Mouse (Mus musculus) hindbrain, embryonic 15.5 days (tissue): ENCODE data around the gene Gm15557. TPM values are rescaled to one million over a fixed set of nuclear protein-coding genes. Genes with fewer than 3 reads are reported as not detected.

Experiments
- polyA plus RNA-seq: library from polyadenylated mRNA; unstranded; fragments of >200 nt; fragmentation: Nextera tagmentation; extraction: Ambion mirVana; gene quantifications from 2 replicates; pipeline ENCODE4 v1.2.1, GENCODE M21; 2015

Gene Gm15557
- polyA plus RNA-seq, 1 experiment from 2014 or later = not detected

Other genes starting within 250 kb of the Gm15557 start
- 162 and 164 TPM in 2 replicates for gene Trpc4ap, start 248.3 kb upstream of the Gm15557 start, polyA plus RNA-seq
- gene Edem2, start 211.3 kb upstream of the Gm15557 start, polyA plus RNA-seq = 39.9 and 42.4 TPM in 2 replicates
- not detected in 2 replicates for gene Gm17581, start 204.9 kb upstream of the Gm15557 start, polyA plus RNA-seq
- gene Procr, start 189.6 kb upstream of the Gm15557 start, polyA plus RNA-seq = 2.9 and 4.1 TPM in 2 replicates
- 18.9 and 19.6 TPM in 2 replicates for gene Mmp24, start 165.4 kb upstream of the Gm15557 start, polyA plus RNA-seq
- gene BC029722, start 121.3 kb upstream of the Gm15557 start, polyA plus RNA-seq = 39.1 and 42.7 TPM in 2 replicates
- 148 and 155 TPM in 2 replicates for gene Eif6, start 113.8 kb upstream of the Gm15557 start, polyA plus RNA-seq
- gene Fam83c, start 105.9 kb upstream of the Gm15557 start, polyA plus RNA-seq = 0.45 and 0.82 TPM in 2 replicates
- 64.2 and 65.0 TPM in 2 replicates for gene Uqcc1, start 10.4 kb upstream of the Gm15557 start, polyA plus RNA-seq
- gene Gdf5, start 4.6 kb downstream of the Gm15557 start, polyA plus RNA-seq = 1.8 and 2.8 TPM in 2 replicates
- gene Cep250, start 15.7 kb downstream of the Gm15557 start, polyA plus RNA-seq = 13.6 and 16.9 TPM in 2 replicates
- gene 6430550D23Rik, start 67.2 kb downstream of the Gm15557 start, polyA plus RNA-seq = 1.2 and 2.9 TPM in 2 replicates
- gene Ergic3, start 67.3 kb downstream of the Gm15557 start, polyA plus RNA-seq = 426 and 467 TPM in 2 replicates
- gene Fer1l4, start 112.2 kb downstream of the Gm15557 start, polyA plus RNA-seq = not detected in 2 replicates
- 7.0 and 7.3 TPM in 2 replicates for gene Spag4, start 124.4 kb downstream of the Gm15557 start, polyA plus RNA-seq
- gene Cpne1, start 171.2 kb downstream of the Gm15557 start, polyA plus RNA-seq = 26.9 and 28.7 TPM in 2 replicates
- gene Rbm12, start 171.2 kb downstream of the Gm15557 start, polyA plus RNA-seq = 17.7 and 23.0 TPM in 2 replicates
- gene Gm28036, start 186.4 kb downstream of the Gm15557 start, polyA plus RNA-seq = 16.0 and 19.6 TPM in 2 replicates
- gene Romo1, start 203.3 kb downstream of the Gm15557 start, polyA plus RNA-seq = 439 and 455 TPM in 2 replicates
- gene Nfs1, start 203.5 kb downstream of the Gm15557 start, polyA plus RNA-seq = 33.9 and 35.2 TPM in 2 replicates
- gene Rbm39, start 239.5 kb downstream of the Gm15557 start, polyA plus RNA-seq = 414 and 423 TPM in 2 replicates